Comparison of ENCODE assay signal across 8 mouse cellular contexts in genomic region chr7:109218130-109218976, GRCm38 (mm10). TPM values are rescaled to one million over a fixed set of nuclear protein-coding genes. Genes with fewer than 3 reads are reported as not detected.
A peak's percentile ranks its signal among the peaks of the same experiment; 100 is the strongest.
DNase-seq lines count a peak whose midpoint lies in the region; ATAC-seq lines count a peak whose summit lies in the region.

No protein-coding gene starts in this region.

- no peak overlapping the region for H3K27ac ChIP-seq in hindbrain, embryonic 13.5 days

- H3K9me3 ChIP-seq in hindbrain, embryonic 13.5 days: no peaks in the 10 kb centered on the region

- ATAC-seq in frontal cortex, adult (ENCODE audit: low TSS enrichment): peak; percentile 95
- ATAC-seq in hindbrain, embryonic 13.5 days (ENCODE audit: low FRiP score): peak; percentile 41; the same call in 1 of the 2 replicates

- H3K4me2 ChIP-seq in hindbrain, embryonic 13.5 days: no peak overlapping the region

- no peaks in the 10 kb centered on the region for H3K36me3 ChIP-seq in hindbrain, embryonic 13.5 days

- WGBS in hindbrain, embryonic 13.5 days: 70% methylated on average over 2 of the region's 2 CpGs

- 0 out of 2 replicates have a peak, but pooled peaks cover 6% of the 10 kb centered on the region for H3K27me3 ChIP-seq in hindbrain, embryonic 13.5 days

- peak; percentile 85 for DNase-seq in ZHBTc4 (ENCODE audit: low read depth, low spot score)
- DNase-seq in cerebellum, adult 9-10 months: peak; percentile 77
- DNase-seq in layer of hippocampus, postnatal 10 days (ENCODE audit: low spot score in 2 of 2): peak; percentile 73 to 83
- DNase-seq in lung, postnatal 4 days: peak; percentile 61 to 71
- DNase-seq in right cerebral cortex, postnatal 4 days: peak; percentile 78
- no peak for DNase-seq in T-cell, adult 2 months (ENCODE audit: low spot score)

- no peak overlapping the region for H3K9ac ChIP-seq in hindbrain, embryonic 13.5 days

- no peak overlapping the region for H3K4me3 ChIP-seq in hindbrain, embryonic 13.5 days

- peaks cover 36% of the 10 kb centered on the region for H3K4me1 ChIP-seq in hindbrain, embryonic 13.5 days (replicated peaks)

RNA-seq across cellular contexts. Expression of gene Lmo1, which starts 43.3 kb away (rescaled TPM):
- polyA plus RNA-seq in hindbrain, embryonic 13.5 days (2015; fragmentation: Nextera tagmentation; extraction: Ambion mirVana): 42.8 and 49.8 TPM in 2 replicates
- 10 to 100 TPM; 74.5 to 79.0 TPM for total RNA-seq in layer of hippocampus, postnatal 10 days (2021)
